Mouse (Mus musculus): ENCODE data around the gene Pithd1.

- TF ChIP-seq EP300 (IDR thresholded peaks at IDR 0.05) (no peak), CTCF (IDR thresholded peaks at IDR 0.05) (no peak)
Measured at GRCm38 (mm10) chr4:135929828-135930227, 57.2 kb downstream of the Pithd1 start.

Data from lung, postnatal 0 days (tissue).